Mouse (Mus musculus) gastrocnemius, adult 18-20 months (tissue): ENCODE measurements around the gene Gcnt2. TPM values are rescaled to one million over a fixed set of nuclear protein-coding genes. Genes with fewer than 3 reads are reported as not detected.

ENCODE experiments used
- DNase-seq: peaks from one replicate; pipeline ENCODE4 v3.0.0; 2021; ENCODE audit warnings: low spot score
- long read RNA-seq, 2 experiments: library from polyadenylated mRNA; stranded (forward); transcript quantifications; one replicate each; pipeline ENCODE4 v2.0.0; 2021
- total RNA-seq, 2 experiments: library from RNA; stranded (reverse); gene quantifications; 2 replicates each; pipeline ENCODE4 v1.2.3; 2021

The Gcnt2 gene
- 10 to 100 TPM in 1 of 2 experiments, 1 to 10 TPM in 1; 9.5 to 19.4 TPM for total RNA-seq
- long read RNA-seq, experiment 1, full-length matches to known transcripts: 10 of 11 reads
- long read RNA-seq, experiment 1, partial matches to known transcripts: 0 of 11 reads
- long read RNA-seq, experiment 1, other reads (novel, unspliced or antisense): 1 of 11 reads
- long read RNA-seq, experiment 2, full-length matches to known transcripts: 8 of 9 reads
- long read RNA-seq, experiment 2, partial matches to known transcripts: 0 of 9 reads
- long read RNA-seq, experiment 2, other reads (novel, unspliced or antisense): 1 of 9 reads

GRCm38 (mm10) chr13:40859652-40860399, at the start of gene Gcnt2:
Gcnt2 (plus strand) TSS chr13:40859754.
- DNase-seq: no peak

GRCm38 (mm10) chr13:40820617-40821016, 38.9 kb upstream of the Gcnt2 start:
- DNase-seq: no peak

DNA sequence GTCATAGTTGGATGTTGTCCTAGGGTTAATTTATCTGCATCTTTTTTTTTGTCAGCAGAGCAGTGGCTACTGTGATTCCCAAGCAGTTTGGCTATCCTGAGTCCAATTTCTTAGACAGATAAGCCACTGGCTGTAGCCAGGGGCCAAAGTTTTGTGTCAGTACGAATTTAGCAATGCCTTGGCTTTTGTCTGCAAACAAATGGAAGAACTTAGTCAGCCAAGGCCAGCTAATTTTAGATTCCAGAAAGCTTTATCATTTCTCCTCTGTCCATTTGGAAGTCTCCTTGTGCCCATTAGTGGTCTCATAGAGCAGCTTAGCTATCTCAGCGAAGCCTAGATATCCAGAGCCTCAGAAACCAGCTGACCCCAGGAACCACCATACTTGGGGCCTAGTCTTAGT, 37.6 kb upstream of the Gcnt2 start:
- DNase-seq: no peak

- DNase-seq: no peak
Measured at GRCm38 (mm10) chr13:40841146-40841787, 18.3 kb upstream of the Gcnt2 start.

- DNase-seq: no peak
Measured at GRCm38 (mm10) chr13:40842141-40842540, 17.4 kb upstream of the Gcnt2 start.

GRCm38 (mm10) chr13:40843418-40844067, 16.0 kb upstream of the Gcnt2 start:
- DNase-seq: peak; percentile 78

GRCm38 (mm10) chr13:40844144-40844543, 15.4 kb upstream of the Gcnt2 start:
- DNase-seq: no peak

- no peak for DNase-seq
Measured at GRCm38 (mm10) chr13:40845951-40846350, 13.6 kb upstream of the Gcnt2 start.

DNA sequence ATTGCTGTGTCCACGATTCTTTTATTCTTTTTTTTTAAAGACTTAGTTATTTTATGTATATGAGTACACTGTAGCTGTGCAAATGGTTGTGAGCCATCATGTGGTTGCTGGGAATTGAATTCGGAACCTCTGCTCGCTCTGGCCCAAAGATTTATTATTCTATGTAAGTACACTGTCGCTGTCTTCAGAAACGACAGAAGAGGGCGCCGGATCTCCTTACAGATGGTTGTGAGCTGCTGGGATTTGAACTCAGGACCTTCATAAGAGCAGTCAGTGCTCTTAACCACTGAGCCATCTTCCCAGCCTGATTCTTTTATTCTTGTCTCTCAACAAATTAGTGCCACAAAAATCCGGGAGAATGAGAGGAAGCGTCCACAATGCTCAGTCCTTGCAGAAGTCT, 13.2 kb upstream of the Gcnt2 start:
- DNase-seq: no peak

DNA sequence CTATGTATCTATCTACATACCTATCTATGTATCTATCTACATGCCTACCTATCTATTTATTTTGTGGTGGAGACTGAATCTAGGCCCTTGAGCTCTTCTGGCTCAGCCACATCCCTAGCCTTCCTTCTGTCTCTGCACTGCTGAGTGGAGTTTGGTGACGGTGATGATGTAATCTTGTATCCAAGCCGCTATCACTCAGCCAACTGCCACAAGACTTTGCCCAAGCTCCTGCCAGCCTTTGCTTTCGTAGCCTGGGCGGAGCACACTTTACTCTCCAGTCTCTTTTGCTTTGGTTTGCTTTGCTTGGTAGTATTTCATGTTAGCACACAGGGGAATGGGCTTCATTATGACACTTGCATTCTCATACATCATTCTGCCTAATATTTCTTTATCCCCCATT, 11.7 kb upstream of the Gcnt2 start:
- DNase-seq: no peak

DNA sequence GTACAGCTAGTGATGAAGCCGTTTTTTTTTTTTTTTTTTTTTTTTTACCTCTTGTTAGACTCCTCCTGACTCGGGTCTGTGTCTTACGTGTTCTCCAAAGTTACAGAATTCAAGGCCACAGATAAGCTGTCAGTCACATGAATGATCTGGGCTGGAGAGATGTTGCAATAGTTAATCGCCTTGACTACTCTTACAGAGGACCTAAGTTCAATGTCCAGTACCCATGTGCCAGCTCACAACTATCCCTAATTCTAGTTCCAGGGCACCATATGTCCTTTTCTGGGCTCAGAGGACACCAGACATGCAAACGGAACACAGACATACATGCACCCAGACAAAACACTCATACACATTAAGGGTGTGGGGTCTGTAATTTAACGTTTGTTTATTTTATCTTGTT, 8.9 kb upstream of the Gcnt2 start:
- no peak for DNase-seq

- no peak for DNase-seq
Measured at GRCm38 (mm10) chr13:40851281-40851680, 8.3 kb upstream of the Gcnt2 start.

- no peak for DNase-seq
Measured at GRCm38 (mm10) chr13:40851961-40852360, 7.6 kb upstream of the Gcnt2 start.

DNA sequence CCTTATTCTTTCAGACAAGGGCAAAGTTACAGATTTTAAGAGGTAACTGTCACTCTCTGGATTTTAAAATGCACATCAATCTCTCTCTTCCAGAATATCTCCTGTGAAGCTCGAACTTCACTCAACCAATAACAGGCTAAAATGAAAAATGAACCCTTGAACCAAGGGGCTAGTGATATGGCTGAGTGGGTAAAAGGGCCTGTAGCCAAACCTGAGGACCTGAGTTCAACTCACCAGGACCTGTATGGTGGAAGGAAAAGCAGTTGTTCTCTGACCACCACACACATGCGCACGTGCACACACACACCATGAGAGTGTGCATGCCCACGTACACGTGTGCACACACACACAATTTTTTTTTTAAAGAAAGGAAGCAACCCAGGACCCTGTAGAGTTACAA, 6.8 kb upstream of the Gcnt2 start:
- DNase-seq: no peak

DNA sequence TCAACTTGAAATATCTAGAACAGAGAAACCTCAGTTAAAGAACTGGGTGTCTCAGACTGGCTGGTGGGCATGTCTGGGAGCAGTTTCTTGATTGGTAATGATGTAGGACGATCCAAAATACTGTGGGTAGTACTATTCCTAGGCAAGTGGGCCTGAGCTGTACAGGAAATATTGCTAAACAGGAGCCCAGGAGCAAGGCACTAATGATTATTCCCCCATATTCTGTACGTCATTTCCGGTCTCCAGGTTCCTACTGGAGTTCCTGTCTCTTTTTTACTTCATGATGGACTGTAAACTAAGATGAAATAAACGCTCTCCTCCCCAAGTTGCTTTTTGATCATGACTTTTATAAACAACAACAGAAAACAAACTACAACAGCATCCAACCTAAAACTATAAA, 5.7 kb upstream of the Gcnt2 start:
- no peak for DNase-seq

DNA sequence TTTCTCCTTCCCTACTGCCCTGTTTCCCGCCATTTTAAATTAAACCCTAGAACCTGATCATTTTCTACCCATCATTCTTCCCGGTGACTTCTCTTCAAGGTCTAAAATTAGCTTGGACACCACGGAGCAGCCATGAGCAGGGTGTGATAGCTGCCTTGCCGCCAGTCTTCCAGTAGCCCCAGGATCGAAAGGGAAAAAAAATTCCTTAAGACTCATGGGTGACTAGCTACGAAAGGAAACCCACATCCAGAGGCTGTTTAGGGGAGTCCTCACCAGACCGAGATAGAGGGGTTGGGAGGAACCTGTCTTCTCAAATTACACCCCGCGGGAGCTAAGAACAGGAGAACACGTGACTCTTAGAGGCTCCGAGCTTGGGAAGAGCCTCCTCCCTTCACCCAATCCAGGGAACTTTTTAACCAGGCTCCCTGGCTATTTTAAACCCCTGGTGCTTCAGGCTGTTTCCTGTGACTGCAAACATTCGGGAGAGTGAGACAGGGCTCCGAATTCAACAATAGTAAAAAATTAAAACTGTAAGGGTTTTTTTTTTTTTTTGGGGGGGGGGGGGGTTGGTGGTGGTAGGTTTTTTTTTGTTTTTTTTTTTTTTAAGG, 5.0 kb upstream of the Gcnt2 start:
- DNase-seq: peak; percentile 40

DNA sequence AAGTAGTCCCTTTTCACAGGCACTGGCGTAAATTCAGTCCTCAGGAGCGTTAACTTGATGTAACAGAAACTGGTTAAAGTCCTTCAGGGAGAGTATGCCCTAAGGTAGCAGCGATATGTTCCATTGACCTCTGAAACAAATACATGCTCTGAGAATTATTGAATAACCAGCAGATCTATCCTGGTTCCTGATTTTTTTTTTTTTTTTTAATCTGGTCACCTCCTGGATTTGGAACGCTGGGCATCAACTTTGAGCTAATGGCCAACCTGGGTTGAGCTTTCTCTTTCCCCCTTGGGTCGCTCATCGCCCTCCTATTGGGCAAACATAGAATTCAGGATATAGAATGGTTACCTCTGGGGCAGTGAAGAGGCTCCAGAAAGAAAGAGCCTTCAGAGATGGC, 4.3 kb upstream of the Gcnt2 start:
- DNase-seq: no peak

DNA sequence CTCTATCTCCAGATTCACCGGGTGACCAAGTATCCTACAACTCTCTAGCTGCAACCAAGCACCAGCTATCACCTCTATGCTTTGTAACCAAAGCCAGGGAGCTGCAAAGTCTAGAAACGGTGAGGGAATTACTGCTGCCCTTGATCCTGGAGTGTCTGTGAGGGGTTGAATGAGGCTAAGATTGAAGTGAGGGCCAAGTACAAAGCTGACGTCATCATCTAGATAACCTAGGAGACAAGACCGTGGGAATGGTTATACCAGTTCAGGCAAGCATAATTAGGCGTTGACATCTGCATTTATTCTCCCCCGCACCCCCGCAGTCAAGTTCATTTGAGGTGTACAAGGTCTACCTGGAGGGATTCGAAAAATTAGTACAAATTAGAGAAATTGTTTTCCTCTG, 2.8 kb upstream of the Gcnt2 start:
- DNase-seq: no peak

- no peak for DNase-seq
Measured at GRCm38 (mm10) chr13:40857281-40857818, 2.2 kb upstream of the Gcnt2 start.

DNA sequence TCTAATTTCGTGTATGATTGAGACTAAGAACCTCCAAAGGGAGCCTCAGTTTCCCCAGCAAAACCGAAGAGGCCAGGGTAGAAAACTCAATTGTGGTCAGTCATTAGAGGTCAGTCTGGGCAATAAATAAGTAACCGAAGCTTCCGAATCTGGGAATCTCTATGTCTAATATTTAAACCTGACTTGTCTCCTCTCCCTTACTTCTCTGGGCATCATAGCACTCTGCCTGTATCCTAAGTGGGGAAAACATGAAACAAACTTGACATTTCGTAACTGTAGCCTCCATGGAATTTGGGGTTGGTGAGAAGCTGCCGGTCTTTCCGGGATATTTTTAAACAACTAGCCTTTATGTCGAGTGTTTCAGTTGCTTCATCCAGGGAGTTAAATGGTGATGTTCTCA, 329 bp upstream of the Gcnt2 start:
- DNase-seq: no peak

- no peak for DNase-seq
Measured at GRCm38 (mm10) chr13:40863006-40863405, 3.5 kb downstream of the Gcnt2 start.
